Mouse (Mus musculus): Measurements from ENCODE around the gene Lancl1. TPM values are rescaled to one million over a fixed set of nuclear protein-coding genes. Genes with fewer than 3 reads are reported as not detected.

Lancl1 gene
- total RNA-seq (2014; rRNA removed) = 25.5 and 31.1 TPM in 2 replicates
- polyA plus RNA-seq (2012; rRNA removed) = 29.5 and 39.2 TPM in 2 replicates

GRCm38 (mm10) chr1:67038246-67038987, at the start of gene Lancl1:
TSS of gene Lancl1 (minus strand) at chr1:67038872.
- Histone ChIP-seq H3K4me3 (ENCODE audit: insufficient read depth, low read depth, low read length) (peak within 1 kb of the TSS; percentile 90), H3K4me1 (ENCODE audit: control insufficient read depth, insufficient read depth, low read length) (peaks cover 10% of the 10 kb centered on the region), H3K79me2 (ENCODE audit: control insufficient read depth, insufficient read depth, low read length) (no peaks in the 10 kb centered on the region), H3K9ac (ENCODE audit: low read depth, low read length) (peak within 1 kb of the TSS; percentile 82), H3K36me3 (ENCODE audit: control insufficient read depth, insufficient read depth, low read length) (no peaks in the 10 kb centered on the region), H3K27me3 (ENCODE audit: control insufficient read depth, insufficient read depth, low read length) (no peaks in the 10 kb centered on the region), H3K27ac (replicated peaks; ENCODE audit: insufficient read depth, low read depth, low read length) (no peak within 1 kb of the TSS)
- under 1% methylated on average over 46 of the region's 47 CpGs for WGBS
- DNase-seq (ENCODE audit: extremely low read depth, low read depth, low spot score) = peak; percentile 75
- TF ChIP-seq POLR2A (IDR thresholded peaks at IDR 0.05; ENCODE audit: extremely low read depth, insufficient read depth, low read length) (peak; percentile 64), CTCF (IDR thresholded peaks at IDR 0.05; ENCODE audit: low read depth, low read length) (no peak)

DNA sequence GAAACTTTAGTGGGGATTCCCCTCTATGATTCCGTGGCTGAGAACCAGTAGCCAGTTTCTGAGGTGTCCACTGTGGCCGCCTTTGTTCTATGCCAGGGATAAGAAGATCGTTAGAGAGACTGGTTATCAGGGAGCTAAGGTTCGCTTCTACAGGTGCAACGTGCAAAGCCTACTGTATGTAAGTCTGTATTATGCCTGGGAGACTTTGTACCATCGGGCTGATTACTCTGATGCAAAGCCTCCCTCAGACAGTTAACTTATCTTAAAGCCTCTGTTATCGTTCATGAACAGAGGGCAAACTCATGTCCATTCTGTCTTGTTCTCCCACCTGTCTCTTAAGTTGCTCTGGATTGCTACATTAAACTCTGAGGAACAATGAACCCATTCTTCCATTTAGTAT, 40.5 kb upstream of the Lancl1 start:
- Histone ChIP-seq H3K9ac (ENCODE audit: low read depth, low read length) (no peak overlapping the region), H3K4me1 (ENCODE audit: control insufficient read depth, insufficient read depth, low read length) (peaks cover 12% of the 10 kb centered on the region), H3K79me2 (ENCODE audit: control insufficient read depth, insufficient read depth, low read length) (no peaks in the 10 kb centered on the region), H3K36me3 (ENCODE audit: control insufficient read depth, insufficient read depth, low read length) (no peaks in the 10 kb centered on the region), H3K4me3 (ENCODE audit: insufficient read depth, low read depth, low read length) (no peak overlapping the region), H3K27ac (replicated peaks; ENCODE audit: insufficient read depth, low read depth, low read length) (peak overlapping the region; percentile 31; the same call in 1 of the 2 replicates), H3K27me3 (ENCODE audit: control insufficient read depth, insufficient read depth, low read length) (no peaks in the 10 kb centered on the region)
- WGBS = 65% methylated on average over 7 of the region's 7 CpGs
- no peak for DNase-seq (ENCODE audit: extremely low read depth, low read depth, low spot score)
- no peak for TF ChIP-seq POLR2A (IDR thresholded peaks at IDR 0.05; ENCODE audit: extremely low read depth, insufficient read depth, low read length)
- TF ChIP-seq CTCF (IDR thresholded peaks at IDR 0.05; ENCODE audit: low read depth, low read length) = no peak

- H3K4me1 ChIP-seq (ENCODE audit: control insufficient read depth, insufficient read depth, low read length) = peaks cover 12% of the 10 kb centered on the region
- H3K79me2 ChIP-seq (ENCODE audit: control insufficient read depth, insufficient read depth, low read length) = no peaks in the 10 kb centered on the region
- H3K4me3 ChIP-seq (ENCODE audit: insufficient read depth, low read depth, low read length) = no peak overlapping the region
- TF ChIP-seq CTCF (IDR thresholded peaks at IDR 0.05; ENCODE audit: low read depth, low read length) = no peak
- TF ChIP-seq POLR2A (IDR thresholded peaks at IDR 0.05; ENCODE audit: extremely low read depth, insufficient read depth, low read length) = no peak
- DNase-seq (ENCODE audit: extremely low read depth, low read depth, low spot score) = peak; percentile 89
- no peaks in the 10 kb centered on the region for H3K27me3 ChIP-seq (ENCODE audit: control insufficient read depth, insufficient read depth, low read length)
- no peak overlapping the region for H3K9ac ChIP-seq (ENCODE audit: low read depth, low read length)
- no peaks in the 10 kb centered on the region for H3K36me3 ChIP-seq (ENCODE audit: control insufficient read depth, insufficient read depth, low read length)
- no peak overlapping the region for H3K27ac ChIP-seq (replicated peaks; ENCODE audit: insufficient read depth, low read depth, low read length)
- 23% methylated on average over 2 of the region's 2 CpGs for WGBS
These were observed 40.0 kb upstream of the Lancl1 start for GRCm38 (mm10) chr1:67078666-67079065.

DNA sequence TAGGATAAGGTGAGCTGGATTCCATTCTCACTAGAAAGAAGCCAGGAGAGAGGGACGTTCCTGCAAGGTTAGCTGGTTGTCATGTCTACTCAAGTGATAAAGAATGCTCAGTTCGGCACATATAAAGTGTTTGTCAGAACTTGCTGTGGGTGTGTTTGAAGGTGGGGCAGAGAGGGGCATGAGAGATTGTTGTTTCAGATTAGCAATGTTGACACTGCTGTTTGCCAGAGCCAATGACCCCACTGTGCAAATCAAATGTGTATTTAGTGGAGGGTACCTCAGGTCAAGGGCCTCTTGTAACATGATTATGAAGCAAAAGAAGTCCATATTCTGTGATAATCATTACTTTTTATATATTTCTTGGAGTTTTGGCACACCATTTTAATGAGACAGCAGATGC, 39.1 kb upstream of the Lancl1 start:
- no peak overlapping the region for H3K4me3 ChIP-seq (ENCODE audit: insufficient read depth, low read depth, low read length)
- no peaks in the 10 kb centered on the region for H3K27me3 ChIP-seq (ENCODE audit: control insufficient read depth, insufficient read depth, low read length)
- 13% methylated on average over 2 of the region's 2 CpGs for WGBS
- H3K4me1 ChIP-seq (ENCODE audit: control insufficient read depth, insufficient read depth, low read length) = peaks cover 12% of the 10 kb centered on the region
- H3K79me2 ChIP-seq (ENCODE audit: control insufficient read depth, insufficient read depth, low read length) = no peaks in the 10 kb centered on the region
- H3K27ac ChIP-seq (replicated peaks; ENCODE audit: insufficient read depth, low read depth, low read length) = peak overlapping the region; percentile 26; the same call in 1 of the 2 replicates
- H3K36me3 ChIP-seq (ENCODE audit: control insufficient read depth, insufficient read depth, low read length) = no peaks in the 10 kb centered on the region
- TF ChIP-seq CTCF (IDR thresholded peaks at IDR 0.05; ENCODE audit: low read depth, low read length) (no peak), POLR2A (IDR thresholded peaks at IDR 0.05; ENCODE audit: extremely low read depth, insufficient read depth, low read length) (no peak)
- no peak overlapping the region for H3K9ac ChIP-seq (ENCODE audit: low read depth, low read length)
- DNase-seq (ENCODE audit: extremely low read depth, low read depth, low spot score) = peak; percentile 99

DNA sequence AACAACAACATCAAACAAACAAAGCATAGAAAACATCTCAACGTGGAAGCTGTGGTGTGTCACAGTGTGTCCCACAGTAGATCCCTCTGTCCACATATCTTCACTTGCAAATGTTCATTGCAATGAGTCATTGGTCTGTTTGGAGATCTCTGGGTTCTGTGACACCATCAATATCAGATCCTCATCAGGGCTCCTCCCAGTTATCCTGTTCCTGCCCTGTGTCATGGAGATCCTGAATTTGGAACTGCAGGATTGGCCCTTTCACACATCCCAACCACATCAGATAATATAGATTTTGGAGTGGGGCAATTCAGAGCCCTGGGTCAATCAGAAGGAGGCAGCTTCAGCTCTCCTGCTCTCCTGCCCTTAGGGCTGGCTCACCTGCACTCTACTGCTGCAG, 28.9 kb upstream of the Lancl1 start:
- H3K4me1 ChIP-seq (ENCODE audit: control insufficient read depth, insufficient read depth, low read length) = peaks cover 7% of the 10 kb centered on the region; the same call in 1 of the 2 replicates
- WGBS = 10% methylated on average over 1 of the region's 1 CpGs
- no peak for TF ChIP-seq POLR2A (IDR thresholded peaks at IDR 0.05; ENCODE audit: extremely low read depth, insufficient read depth, low read length)
- peaks cover 3% of the 10 kb centered on the region; the same call in 1 of the 2 replicates for H3K79me2 ChIP-seq (ENCODE audit: control insufficient read depth, insufficient read depth, low read length)
- H3K27me3 ChIP-seq (ENCODE audit: control insufficient read depth, insufficient read depth, low read length) = no peaks in the 10 kb centered on the region
- peak; percentile 74 for DNase-seq (ENCODE audit: extremely low read depth, low read depth, low spot score)
- no peaks in the 10 kb centered on the region for H3K36me3 ChIP-seq (ENCODE audit: control insufficient read depth, insufficient read depth, low read length)
- H3K4me3 ChIP-seq (ENCODE audit: insufficient read depth, low read depth, low read length) = no peak overlapping the region
- H3K27ac ChIP-seq (replicated peaks; ENCODE audit: insufficient read depth, low read depth, low read length) = peak overlapping the region; percentile 30
- H3K9ac ChIP-seq (ENCODE audit: low read depth, low read length) = no peak overlapping the region
